Mouse (Mus musculus): ENCODE measurements around the gene Miox.

DNA sequence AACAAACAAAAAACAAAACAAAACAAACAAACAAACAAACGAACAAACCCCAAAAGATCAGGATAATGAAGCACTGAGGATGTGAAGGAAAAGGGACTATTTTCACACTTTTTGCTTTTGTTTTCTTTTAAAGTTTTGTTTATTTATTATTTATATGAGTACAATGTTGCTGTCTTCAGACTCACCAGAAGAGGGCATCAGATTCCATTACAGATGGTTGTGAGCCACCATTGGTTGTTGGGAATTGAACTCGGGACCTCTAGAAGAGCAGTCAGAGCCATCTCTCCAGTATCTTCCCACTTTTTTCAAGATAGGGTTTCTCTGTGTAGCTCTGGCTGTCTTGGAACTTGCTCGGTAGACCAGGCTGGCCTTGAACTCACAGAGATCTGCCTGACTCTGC, 9.1 kb downstream of the Miox start:
- TF ChIP-seq CTCF (IDR thresholded peaks at IDR 0.05; ENCODE audit: borderline replicate concordance, control insufficient read depth, extremely low read depth, insufficient read depth, low read length, poor library complexity) (no peak), POLR2A (IDR thresholded peaks at IDR 0.05; ENCODE audit: control insufficient read depth, extremely low read depth, insufficient read depth, low read length, poor library complexity) (no peak)

Measured in thymus, adult 2 months (tissue).